In the genomic region with DNA sequence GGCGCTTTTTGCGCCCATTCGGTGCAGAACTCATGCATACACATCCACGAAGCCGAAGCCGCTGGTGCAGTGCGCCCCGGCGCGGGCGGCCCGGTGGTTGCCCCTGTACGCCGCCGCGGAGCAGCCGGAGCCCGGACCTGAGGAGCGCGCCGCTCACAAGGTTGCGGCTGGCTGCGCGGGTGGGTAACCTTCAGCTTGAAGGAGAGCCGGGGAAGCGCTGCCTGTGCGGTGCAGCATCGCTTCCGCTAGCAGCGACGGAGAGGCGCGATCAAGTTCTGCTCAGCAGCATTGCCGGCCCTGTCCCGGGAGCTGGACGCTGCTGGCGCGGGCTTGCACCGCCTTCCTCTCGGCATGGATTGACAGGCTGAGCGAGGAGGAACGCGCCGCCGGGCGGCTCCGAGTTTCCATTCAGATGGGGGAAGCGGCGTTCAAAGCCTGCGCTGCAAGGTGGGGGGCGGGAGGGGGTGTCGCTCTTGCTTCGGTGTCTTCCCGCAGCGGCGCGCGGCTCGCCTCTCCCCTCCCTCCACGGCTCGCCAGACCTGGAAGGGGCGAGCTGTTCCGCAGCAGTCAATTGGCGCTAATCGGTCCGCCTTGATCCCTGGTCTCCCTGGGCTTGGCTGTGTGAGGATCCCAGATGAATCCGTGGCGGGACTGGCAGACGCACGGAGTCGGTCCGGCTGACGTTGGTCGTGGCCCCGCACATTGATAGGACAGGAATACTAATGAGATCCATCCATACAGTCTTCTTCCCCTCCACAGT, we compare ENCODE assay signal across 9 mouse cellular contexts. TPM values are rescaled to one million over a fixed set of nuclear protein-coding genes. Genes with fewer than 3 reads are reported as not detected.
DNase-seq lines count a peak whose midpoint lies in the region; ATAC-seq and TF ChIP-seq lines count a peak whose summit lies in the region.
"Had no signal": no experiment of that assay in that cellular context is flagged by ENCODE, and none has a peak within 500 bp of the region (broad histone marks: within the 10 kb centered on the region; RNA-seq: fewer than 3 reads in every experiment).

A gene (minus strand): TSS at position 750 of the 760 bp plus-strand sequence.

- TF ChIP-seq POLR2A in brain, embryonic 14.5 days (IDR thresholded peaks at IDR 0.05; ENCODE audit: borderline replicate concordance, extremely low read depth, insufficient read depth, insufficient read length, poor library complexity, severe bottlenecking) = 0 out of 2 replicates have a peak, but pooled peaks have one; percentile 8

- H3K4me2 ChIP-seq in forebrain, embryonic 12.5 days = peak within 1 kb of the TSS; percentile 82
- H3K4me2 ChIP-seq in heart, embryonic 15.5 days = peak within 1 kb of the TSS; percentile 90
- peak within 1 kb of the TSS; percentile 86 for H3K4me2 ChIP-seq in liver, embryonic 11.5 days
- peak within 1 kb of the TSS; percentile 95 for H3K4me2 ChIP-seq in stomach, embryonic 16.5 days (ENCODE audit: low read depth, low read length)

- no peaks in the 10 kb centered on the region for H3K36me3 ChIP-seq in forebrain, embryonic 12.5 days (replicated peaks)
- H3K36me3 ChIP-seq in heart, embryonic 15.5 days = no peaks in the 10 kb centered on the region
- H3K36me3 ChIP-seq in liver, embryonic 11.5 days (ENCODE audit: control insufficient read depth, insufficient read depth, low read length) = no peaks in the 10 kb centered on the region
- no peaks in the 10 kb centered on the region for H3K36me3 ChIP-seq in stomach, embryonic 16.5 days (ENCODE audit: control insufficient read depth, insufficient read depth, low read length)

- under 1% methylated on average over 71 of the region's 75 CpGs for WGBS in forebrain, embryonic 12.5 days
- WGBS in heart, embryonic 15.5 days = under 1% methylated on average over 68 of the region's 75 CpGs
- 1% methylated on average over 74 of the region's 75 CpGs for WGBS in liver, embryonic 11.5 days
- under 1% methylated on average over 75 of the region's 75 CpGs for WGBS in stomach, embryonic 16.5 days

- H3K4me1 ChIP-seq in forebrain, embryonic 12.5 days = peaks cover 19% of the 10 kb centered on the region
- H3K4me1 ChIP-seq in heart, embryonic 15.5 days (replicated peaks) = peaks cover 15% of the 10 kb centered on the region
- H3K4me1 ChIP-seq in liver, embryonic 11.5 days (replicated peaks; ENCODE audit: control insufficient read depth, insufficient read depth, low read length) = no peaks in the 10 kb centered on the region
- peaks cover 10% of the 10 kb centered on the region; the same call in 1 of the 2 replicates for H3K4me1 ChIP-seq in stomach, embryonic 16.5 days (ENCODE audit: control insufficient read depth, insufficient read depth, low read length)

- peak; percentile 88 for ATAC-seq in forebrain, embryonic 12.5 days (ENCODE audit: low FRiP score)
- peak; percentile 79 for ATAC-seq in heart, embryonic 15.5 days (replicated peaks; ENCODE audit: insufficient number of reproducible peaks, insufficient read depth, low FRiP score, low read depth)
- ATAC-seq in liver, embryonic 11.5 days (replicated peaks; ENCODE audit: low FRiP score) = peak; percentile 56
- ATAC-seq in monocyte, adult 5-6 weeks (replicated peaks; ENCODE audit: insufficient number of reproducible peaks, low FRiP score, low TSS enrichment, poor library complexity, severe bottlenecking) = peak; percentile 42; the same call in 1 of the 2 replicates
- ATAC-seq in stomach, embryonic 16.5 days (ENCODE audit: insufficient read depth, low FRiP score) = peak; percentile 90

- H3K9me3 ChIP-seq in forebrain, embryonic 12.5 days = no peaks in the 10 kb centered on the region
- no peaks in the 10 kb centered on the region for H3K9me3 ChIP-seq in heart, embryonic 15.5 days (replicated peaks)
- H3K9me3 ChIP-seq in liver, embryonic 11.5 days (ENCODE audit: control insufficient read depth, low read length) = no peaks in the 10 kb centered on the region
- no peaks in the 10 kb centered on the region for H3K9me3 ChIP-seq in stomach, embryonic 16.5 days (replicated peaks; ENCODE audit: control insufficient read depth, low read length)

- peaks cover 21% of the 10 kb centered on the region; the same call in 1 of the 2 replicates for H3K27me3 ChIP-seq in forebrain, embryonic 12.5 days
- H3K27me3 ChIP-seq in heart, embryonic 15.5 days = 0 out of 2 replicates have a peak, but pooled peaks cover 2% of the 10 kb centered on the region
- peaks cover 50% of the 10 kb centered on the region for H3K27me3 ChIP-seq in liver, embryonic 11.5 days (replicated peaks; ENCODE audit: control insufficient read depth, insufficient read depth, low read length)
- peaks cover 9% of the 10 kb centered on the region; the same call in 1 of the 2 replicates for H3K27me3 ChIP-seq in stomach, embryonic 16.5 days (ENCODE audit: control insufficient read depth, insufficient read depth, low read length)

- H3K9ac ChIP-seq in forebrain, embryonic 12.5 days = peak within 1 kb of the TSS; percentile 72
- peak within 1 kb of the TSS; percentile 69 for H3K9ac ChIP-seq in heart, embryonic 15.5 days
- H3K9ac ChIP-seq in liver, embryonic 11.5 days (ENCODE audit: low read depth, low read length) = peak within 1 kb of the TSS; percentile 26; the same call in 1 of the 2 replicates
- H3K9ac ChIP-seq in stomach, embryonic 16.5 days (ENCODE audit: low read length) = peak within 1 kb of the TSS; percentile 78

- TF ChIP-seq CTCF in brain, embryonic 14.5 days (IDR thresholded peaks at IDR 0.05; ENCODE audit: borderline replicate concordance, extremely low read depth, insufficient read depth, insufficient read length) = no peak

- peak within 1 kb of the TSS; percentile 83 for H3K27ac ChIP-seq in forebrain, embryonic 12.5 days
- H3K27ac ChIP-seq in heart, embryonic 15.5 days = peak within 1 kb of the TSS; percentile 69
- no peak within 1 kb of the TSS for H3K27ac ChIP-seq in liver, embryonic 11.5 days (ENCODE audit: low read depth, low read length)
- H3K27ac ChIP-seq in stomach, embryonic 16.5 days (ENCODE audit: low read length) = 0 out of 2 replicates have a peak within 1 kb of the TSS, but pooled peaks have one; percentile 11

- peak within 1 kb of the TSS; percentile 65 for H3K4me3 ChIP-seq in forebrain, embryonic 12.5 days (replicated peaks)
- H3K4me3 ChIP-seq in heart, embryonic 15.5 days = peak within 1 kb of the TSS; percentile 70
- H3K4me3 ChIP-seq in liver, embryonic 11.5 days (ENCODE audit: low read depth, low read length) = peak within 1 kb of the TSS; percentile 61
- peak within 1 kb of the TSS; percentile 65 for H3K4me3 ChIP-seq in stomach, embryonic 16.5 days (replicated peaks; ENCODE audit: low read length)

- peak; percentile 3 for DNase-seq in 3134 (ENCODE audit: extremely low read depth, insufficient read length, low spot score)
- peak; percentile 91 for DNase-seq in brain, embryonic 14.5 days (ENCODE audit: low read depth)
- DNase-seq in kidney, postnatal 14 days = peak; percentile 60
- peak; percentile 69 for DNase-seq in liver, embryonic 11.5 days (ENCODE audit: low spot score)

RNA-seq across cellular contexts. Expression of the gene that starts here (rescaled TPM):
- 3.3 and 5.0 TPM in 2 replicates for polyA plus RNA-seq in brain, embryonic 14.5 days (2012; rRNA removed)
- polyA plus RNA-seq in forebrain, embryonic 12.5 days (2016; fragmentation: Nextera tagmentation; extraction: Ambion mirVana) = 1.5 and 1.7 TPM in 2 replicates
- 2.7 and 3.2 TPM in 2 replicates for polyA plus RNA-seq in heart, embryonic 15.5 days (2015; fragmentation: Nextera tagmentation; extraction: Ambion mirVana)
- polyA plus RNA-seq in liver, embryonic 11.5 days (2014; fragmentation: Nextera tagmentation; extraction: Ambion mirVana) = 0.74 and 0.81 TPM in 2 replicates
- not detected in 3 replicates for total RNA-seq in monocyte, adult 5-6 weeks (2017)
- 1.9 TPM in 2 replicates for polyA plus RNA-seq in stomach, embryonic 16.5 days (2015; fragmentation: Nextera tagmentation; extraction: Ambion mirVana)
- polyA plus RNA-seq: C2C12 had no signal

Comparison
In these comparisons a context has a peak if more than half of its experiments do, and no peak if none do; other contexts are left out.
1. Peak in DNase-seq, ATAC-seq, H3K4me3 ChIP-seq, H3K9ac ChIP-seq and H3K4me2 ChIP-seq in liver, embryonic 11.5 days; RNA of the gene not detected or under 1 TPM.
2. Peak in ATAC-seq in monocyte, adult 5-6 weeks; RNA of the gene not detected or under 1 TPM.
3. DNase-seq: peak in every context shown above with its lines; median percentile 91 in brain, embryonic 14.5 days; 69 in liver, embryonic 11.5 days; 60 in kidney, postnatal 14 days; 3 in 3134.
4. H3K9ac ChIP-seq: peak in every context shown above with its lines; median percentile 78 in stomach, embryonic 16.5 days; 72 in forebrain, embryonic 12.5 days; 69 in heart, embryonic 15.5 days; 26 in liver, embryonic 11.5 days.